Mouse (Mus musculus): ENCODE measurements at regions not wholly inside any gene's neighbourhood (a gene's known extent, or its start where the extent isn't known, plus 50 kb on each side); places are given as distances from the start of the nearest gene placed in this dataset.

DNA sequence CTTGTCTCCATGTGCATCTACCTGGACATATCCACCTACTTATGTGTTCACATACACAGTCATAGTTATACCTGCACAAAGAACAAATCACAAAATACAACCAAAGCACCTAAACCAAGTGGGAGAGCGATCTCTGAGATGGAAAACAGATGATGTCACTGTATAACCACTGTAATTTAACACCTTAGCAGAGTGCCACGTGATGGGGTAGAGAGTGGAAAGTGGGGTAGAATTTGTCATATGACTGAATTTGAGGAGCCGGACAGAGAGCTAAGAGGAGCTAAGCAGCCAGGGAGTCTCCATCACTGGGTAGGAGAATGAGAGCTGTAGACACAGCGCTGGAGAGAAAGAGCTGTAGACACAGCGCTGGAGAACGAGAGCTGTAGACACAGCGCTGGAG lies 381.6 kb downstream of the Epm2a start:
- TF ChIP-seq ZMIZ1 (IDR thresholded peaks at IDR 0.05; ENCODE audit: low read depth, low read length) (no peak), USF2 (IDR thresholded peaks at IDR 0.05; ENCODE audit: borderline replicate concordance in 1 of 2, insufficient read depth in 1 of 2, low read depth in 1 of 2, low read length in 2 of 2) (no peak), NELFE (IDR thresholded peaks at IDR 0.05; ENCODE audit: low read depth, low read length) (no peak), JUND (IDR thresholded peaks at IDR 0.05; ENCODE audit: low read depth, low read length) (no peak), TCF12 (IDR thresholded peaks at IDR 0.05; ENCODE audit: low read depth, low read length) (no peak), CTCF (IDR thresholded peaks at IDR 0.05 in 2 of 3, conservative IDR thresholded peaks at IDR 0.05 in 1 of 3; ENCODE audit: control insufficient read depth in 1 of 3, insufficient read depth in 1 of 3, low read depth in 2 of 3, low read length in 3 of 3, poor library complexity in 1 of 3, severe bottlenecking in 1 of 3) (no peak), MYB (IDR thresholded peaks at IDR 0.05; ENCODE audit: low read depth, low read length) (no peak), E2F4 (IDR thresholded peaks at IDR 0.05; ENCODE audit: borderline replicate concordance, low read depth, low read length) (no peak), POLR2AphosphoS2 (IDR thresholded peaks at IDR 0.05; ENCODE audit: low read length) (no peak), HCFC1 (IDR thresholded peaks at IDR 0.05; ENCODE audit: low read depth, low read length) (no peak), USF1 (IDR thresholded peaks at IDR 0.05; ENCODE audit: low read depth, low read length) (no peak)

Measured in MEL (cell line).